Mouse (Mus musculus) embryonic fibroblast, embryonic 13.5 days (primary cell): Measurements from ENCODE around the gene Orm3. TPM values are rescaled to one million over a fixed set of nuclear protein-coding genes. Genes with fewer than 3 reads are reported as not detected.

Source experiments
- H3K27ac ChIP-seq: 2 replicates; pipeline ENCODE4 v1.5.1; 2012; ENCODE audit warnings: low read length, control low read depth, inconsistent platforms; ENCODE audit not compliant: insufficient read depth
- H3K4me1 ChIP-seq: 2 replicates; pipeline ENCODE4 v1.6.1; 2011; ENCODE audit warnings: low read length; ENCODE audit not compliant: control insufficient read depth, insufficient read depth
- H3K4me3 ChIP-seq: 2 replicates; pipeline ENCODE4 v1.5.1; 2011; ENCODE audit warnings: mild to moderate bottlenecking, control low read depth, low read length; ENCODE audit not compliant: insufficient read depth
- CTCF ChIP-seq: IDR thresholded peaks from 2 replicates; pipeline ENCODE4 v1.5.1; 2011; ENCODE audit warnings: mild to moderate bottlenecking, control low read depth, low read length, moderate library complexity, borderline replicate concordance; ENCODE audit not compliant: insufficient read depth
- POLR2A ChIP-seq: IDR thresholded peaks from 2 replicates; pipeline ENCODE4 v1.6.1; 2011; ENCODE audit warnings: low read depth, mild to moderate bottlenecking, control low read depth, low read length, moderate library complexity
- polyA plus RNA-seq: library from polyadenylated mRNA; stranded (reverse); fragments of >200 nt; gene quantifications from 2 replicates; pipeline ENCODE4 v1.2.4, GENCODE M21; 2011; ENCODE audit warnings: low read depth; ENCODE audit not compliant: missing spikeins, insufficient read length

The Orm3 gene
- polyA plus RNA-seq, 1 experiment, result not detected

DNA sequence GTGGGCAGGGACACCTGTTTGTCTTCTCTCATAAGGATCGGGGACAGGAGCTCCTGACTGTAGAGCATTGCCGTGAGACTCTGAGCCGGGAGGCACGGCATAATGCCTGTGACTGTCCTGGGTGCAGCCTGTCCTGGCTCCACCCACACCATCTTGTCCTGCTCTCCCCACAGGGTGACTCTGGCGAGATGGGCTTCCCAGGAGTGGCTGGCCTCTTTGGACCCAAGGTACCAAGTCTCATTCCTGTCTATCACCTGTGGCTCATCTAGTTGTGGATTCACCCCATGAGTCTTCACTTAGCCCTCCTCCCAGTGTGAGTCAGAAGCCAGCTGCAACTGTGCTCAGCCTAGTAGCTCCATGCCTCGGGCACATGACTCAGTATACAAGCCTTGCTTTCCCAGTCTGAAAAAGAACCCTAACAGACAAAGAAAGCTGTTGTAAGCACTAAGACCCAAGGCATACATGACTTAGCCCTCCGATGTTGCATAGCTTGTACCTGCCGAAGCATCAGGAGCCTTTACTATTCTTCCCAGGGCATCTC is 32.6 kb upstream of the Orm3 start:
- H3K4me1 ChIP-seq, result peaks cover 4% of the 10 kb centered on the region; the same call in 1 of the 2 replicates
- no peak for TF ChIP-seq CTCF
- no peak for TF ChIP-seq POLR2A
- no peak overlapping the region for H3K4me3 ChIP-seq
- H3K27ac ChIP-seq, result no peak overlapping the region

DNA sequence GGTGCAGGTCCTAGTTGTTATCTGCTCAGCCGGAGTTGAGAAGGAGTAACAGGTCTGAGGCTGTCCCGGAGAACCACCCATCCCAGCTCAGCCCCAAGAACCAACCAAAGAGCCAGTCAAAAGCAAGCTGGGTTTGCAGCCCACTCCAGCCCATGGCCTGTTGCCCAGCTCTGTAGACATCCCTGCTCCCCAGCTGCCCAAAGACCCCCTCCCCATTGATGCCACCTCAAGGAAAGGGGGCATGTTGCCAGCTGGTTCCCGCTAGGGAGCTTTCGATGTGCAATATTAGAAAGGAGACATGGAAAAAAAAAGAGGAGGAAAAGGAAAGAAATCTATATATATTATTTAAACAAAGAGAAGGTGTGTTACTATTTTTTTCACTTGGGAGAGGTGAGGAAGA is 22.6 kb upstream of the Orm3 start:
- H3K27ac ChIP-seq, result no peak overlapping the region
- no peak for TF ChIP-seq CTCF
- no peak for TF ChIP-seq POLR2A
- H3K4me1 ChIP-seq, result no peaks in the 10 kb centered on the region
- no peak overlapping the region for H3K4me3 ChIP-seq

DNA sequence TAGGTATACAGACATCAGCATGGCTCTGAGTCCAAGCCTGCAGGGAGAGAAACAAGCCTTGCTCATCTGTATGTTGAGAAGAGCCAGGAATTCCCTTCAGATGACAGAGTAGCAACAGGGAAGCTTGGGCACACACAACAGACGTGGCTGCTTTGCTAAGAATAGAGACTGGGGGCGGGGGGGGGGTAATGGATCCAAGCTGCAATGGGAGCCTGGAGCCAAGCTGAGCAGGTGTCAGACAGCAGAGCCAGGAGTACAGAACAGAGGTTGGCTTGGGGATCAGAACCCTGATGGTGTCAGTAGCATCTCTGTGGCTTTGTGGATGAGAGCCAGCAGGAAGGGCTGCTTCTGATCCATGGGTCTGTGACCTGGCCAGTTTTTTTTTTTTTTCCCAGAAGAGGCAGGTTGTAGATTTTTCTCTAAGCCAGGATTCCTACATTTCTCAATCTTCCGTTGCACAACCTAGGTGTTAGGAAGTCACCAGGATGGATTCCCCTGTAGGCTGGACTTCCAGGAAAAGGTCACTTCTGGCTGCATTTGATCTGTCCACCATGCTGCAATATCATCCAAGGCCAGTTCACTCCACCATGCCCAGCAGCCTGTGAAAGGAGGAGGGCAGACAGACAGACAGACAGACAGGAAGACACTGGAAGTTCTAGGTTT is 17.4 kb upstream of the Orm3 start:
- H3K4me1 ChIP-seq, result no peaks in the 10 kb centered on the region
- TF ChIP-seq CTCF, result no peak
- TF ChIP-seq POLR2A, result no peak
- H3K4me3 ChIP-seq, result no peak overlapping the region
- no peak overlapping the region for H3K27ac ChIP-seq

- peaks cover 4% of the 10 kb centered on the region for H3K4me1 ChIP-seq
- TF ChIP-seq POLR2A (no peak), CTCF (no peak)
- no peak overlapping the region for H3K4me3 ChIP-seq
- no peak overlapping the region for H3K27ac ChIP-seq
Measured at GRCm38 (mm10) chr4:63342491-63342890, 13.5 kb upstream of the Orm3 start.

- TF ChIP-seq CTCF (no peak), POLR2A (no peak)
- H3K4me3 ChIP-seq, result no peak overlapping the region
- H3K4me1 ChIP-seq, result peaks cover 4% of the 10 kb centered on the region
- H3K27ac ChIP-seq, result no peak overlapping the region
Measured at GRCm38 (mm10) chr4:63343608-63344007, 12.4 kb upstream of the Orm3 start.

GRCm38 (mm10) chr4:63344295-63344694 is 11.7 kb upstream of the Orm3 start, which contains the start of gene Orm1:
Gene Orm1, plus strand, starts transcription at chr4:63344560.
- H3K4me1 ChIP-seq, result peaks cover 4% of the 10 kb centered on the region
- no peak for TF ChIP-seq CTCF
- TF ChIP-seq POLR2A, result no peak

GRCm38 (mm10) chr4:63345261-63345660 is 10.7 kb upstream of the Orm3 start:
- Histone ChIP-seq H3K4me1 (peaks cover 4% of the 10 kb centered on the region), H3K4me3 (no peak overlapping the region), H3K27ac (no peak overlapping the region)
- TF ChIP-seq POLR2A, result no peak
- TF ChIP-seq CTCF, result no peak

More at GRCm38 (mm10) chr4:63344295-63344694, 11.7 kb upstream of the Orm3 start, which contains the start of gene Orm1:
- Histone ChIP-seq H3K27ac (no peak within 1 kb of the TSS), H3K4me3 (no peak within 1 kb of the TSS)

- H3K4me1 ChIP-seq, result peaks cover 4% of the 10 kb centered on the region
- no peak overlapping the region for H3K27ac ChIP-seq
- H3K4me3 ChIP-seq, result no peak overlapping the region
- TF ChIP-seq POLR2A (no peak), CTCF (no peak)
Measured at GRCm38 (mm10) chr4:63346659-63347058, 9.3 kb upstream of the Orm3 start.

DNA sequence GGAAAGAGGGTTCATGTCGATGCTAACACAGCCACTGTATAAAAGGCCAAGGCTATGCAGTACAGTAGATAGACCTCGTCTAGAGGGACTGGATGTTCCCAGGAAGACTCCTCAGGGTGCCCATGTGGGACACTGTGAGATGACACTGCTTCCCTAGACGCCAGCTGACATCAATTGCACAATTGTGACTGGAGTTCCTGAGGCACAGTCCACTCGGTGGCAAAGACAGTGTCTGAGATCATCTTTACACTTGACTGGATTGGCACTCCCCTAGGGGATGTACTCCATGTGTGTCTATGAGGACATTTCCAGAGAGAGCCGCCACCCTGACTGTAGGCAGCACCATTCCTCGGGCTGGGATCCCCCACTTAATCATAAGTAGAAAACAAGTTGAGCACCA is 7.4 kb upstream of the Orm3 start:
- peaks cover 4% of the 10 kb centered on the region for H3K4me1 ChIP-seq
- TF ChIP-seq CTCF (no peak), POLR2A (no peak)
- H3K27ac ChIP-seq, result no peak overlapping the region
- no peak overlapping the region for H3K4me3 ChIP-seq

GRCm38 (mm10) chr4:63356981-63357570 is 1.1 kb downstream of the Orm3 start:
- TF ChIP-seq CTCF (no peak), POLR2A (no peak)
- no peaks in the 10 kb centered on the region for H3K4me1 ChIP-seq
- no peak overlapping the region for H3K27ac ChIP-seq
- no peak overlapping the region for H3K4me3 ChIP-seq
